Mouse (Mus musculus) liver, embryonic 12.5 days (tissue): ENCODE measurements at regions not wholly inside any gene's neighbourhood (a gene's known extent, or its start where the extent isn't known, plus 50 kb on each side); places are given as distances from the start of the nearest gene placed in this dataset.

Source experiments
- ATAC-seq: fragments of 200-750 bp; cut with Nextera tagmentation; 2 replicates; pipeline ENCODE4 v1.8.0; 2017; ENCODE audit warnings: moderate number of reproducible peaks, mild to moderate bottlenecking, moderate library complexity
- H3K27ac ChIP-seq: fragments of 300-500 bp; sonication (generic); 2 replicates; pipeline ENCODE4 v1.5.1; 2016; ENCODE audit warnings: mild to moderate bottlenecking
- H3K27me3 ChIP-seq: fragments of 300-500 bp; sonication (generic); replicated peaks from 2 replicates; pipeline ENCODE4 v1.6.1; 2016; ENCODE audit warnings: mild to moderate bottlenecking, moderate library complexity
- H3K36me3 ChIP-seq: fragments of 300-500 bp; sonication (generic); 2 replicates; pipeline ENCODE4 v1.6.1; 2016; ENCODE audit warnings: mild to moderate bottlenecking, moderate library complexity
- H3K4me1 ChIP-seq: fragments of 300-500 bp; sonication (generic); 2 replicates; pipeline ENCODE4 v1.6.1; 2016
- H3K4me2 ChIP-seq: fragments of 300-500 bp; sonication (generic); 2 replicates; pipeline ENCODE4 v1.6.1; 2016; ENCODE audit warnings: mild to moderate bottlenecking, moderate library complexity
- H3K4me3 ChIP-seq: fragments of 300-500 bp; sonication (generic); 2 replicates; pipeline ENCODE4 v1.5.1; 2016; ENCODE audit warnings: mild to moderate bottlenecking, moderate library complexity
- H3K9ac ChIP-seq: fragments of 300-500 bp; sonication (generic); 2 replicates; pipeline ENCODE4 v1.6.1; 2016; ENCODE audit warnings: mild to moderate bottlenecking, moderate library complexity
- H3K9me3 ChIP-seq: fragments of 300-500 bp; sonication (generic); replicated peaks from 2 replicates; pipeline ENCODE4 v1.6.1; 2016; ENCODE audit warnings: mild to moderate bottlenecking, moderate library complexity
- WGBS: fragments of 180-500 bp; shearing (Covaris S2); methylation state at CpG from one replicate; pipeline ENCODE4 v1.1.7; 2016; ENCODE audit not compliant: insufficient replicate concordance; 5-methylcytosine and 5-hydroxymethylcytosine counted together

DNA sequence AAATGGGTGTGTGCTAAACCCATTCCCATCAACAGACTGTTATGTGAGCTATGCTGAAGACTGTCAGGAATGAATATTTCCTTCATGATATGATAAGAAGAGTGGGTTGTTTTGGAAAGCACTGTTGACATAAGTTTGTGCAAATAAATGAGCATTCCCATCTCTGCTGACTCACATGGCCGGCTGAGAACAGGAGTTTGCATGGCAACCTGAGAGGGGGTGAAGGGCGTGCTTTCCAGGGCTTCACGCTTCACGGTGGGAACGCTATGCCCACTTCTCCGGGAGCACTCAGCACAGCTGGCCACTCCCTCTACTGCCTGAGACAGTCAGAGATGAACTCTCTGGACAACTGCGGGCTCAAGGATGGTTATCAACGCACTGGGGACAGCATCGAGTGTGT is 348.9 kb upstream of the Slc24a5 start:
- H3K9me3 ChIP-seq, result no peaks in the 10 kb centered on the region
- H3K9ac ChIP-seq, result no peak overlapping the region
- ATAC-seq, result no peak
- H3K4me2 ChIP-seq, result no peak overlapping the region
- WGBS, result 58% methylated on average over 9 of the region's 9 CpGs
- no peaks in the 10 kb centered on the region for H3K36me3 ChIP-seq
- no peak overlapping the region for H3K4me3 ChIP-seq
- peaks cover 6% of the 10 kb centered on the region; the same call in 1 of the 2 replicates for H3K4me1 ChIP-seq
- H3K27me3 ChIP-seq, result no peaks in the 10 kb centered on the region
- H3K27ac ChIP-seq, result no peak overlapping the region

GRCm38 (mm10) chr2:124719820-124720478 is 348.0 kb upstream of the Slc24a5 start:
- H3K27me3 ChIP-seq, result no peaks in the 10 kb centered on the region
- no peak overlapping the region for H3K4me2 ChIP-seq
- H3K27ac ChIP-seq, result no peak overlapping the region
- no peak overlapping the region for H3K9ac ChIP-seq
- H3K9me3 ChIP-seq, result no peaks in the 10 kb centered on the region
- peaks cover 6% of the 10 kb centered on the region; the same call in 1 of the 2 replicates for H3K4me1 ChIP-seq
- H3K36me3 ChIP-seq, result no peaks in the 10 kb centered on the region
- whole genome bisulfite sequencing, result 26% methylated on average over 14 of the region's 14 CpGs
- ATAC-seq, result no peak
- no peak overlapping the region for H3K4me3 ChIP-seq

DNA sequence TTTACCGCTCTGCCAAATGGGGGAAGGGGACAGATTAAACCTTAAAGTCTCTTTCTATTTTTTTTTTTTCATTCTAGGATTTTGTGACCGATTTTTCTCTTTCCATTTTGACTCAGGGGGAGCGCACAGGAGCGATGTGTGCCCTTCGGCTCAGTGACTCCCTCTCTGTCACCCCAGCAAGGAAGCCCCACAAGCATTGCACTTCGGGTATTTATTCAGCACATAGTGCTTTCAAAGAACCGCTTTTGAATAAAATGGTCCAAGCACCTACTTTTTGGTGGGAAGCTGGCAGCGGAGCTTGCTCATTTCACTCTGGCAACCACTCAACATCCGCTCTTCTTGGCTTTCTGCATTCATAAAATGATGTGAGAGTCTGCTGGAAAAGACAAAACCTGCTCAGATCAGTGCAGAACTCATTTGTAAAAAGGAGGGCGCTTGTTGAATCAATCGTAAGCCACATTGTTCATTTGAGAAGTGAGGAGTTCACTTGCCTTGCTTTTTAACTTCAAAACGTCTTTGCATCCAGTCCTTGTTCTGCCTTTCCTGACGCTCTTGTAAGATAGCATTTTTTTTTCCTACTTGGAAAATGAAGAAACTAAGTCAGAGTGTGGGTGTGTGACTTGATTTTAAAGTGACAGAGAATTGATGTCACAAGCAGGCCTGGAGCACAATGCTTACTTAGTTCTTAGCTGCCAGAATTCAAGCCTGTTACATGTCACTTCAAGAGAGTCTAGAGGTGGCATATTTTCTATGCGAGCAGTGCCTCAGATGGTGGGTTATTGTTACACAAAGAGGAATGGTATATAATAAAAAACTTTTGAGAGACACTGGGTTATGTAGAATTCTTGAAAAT is 347.1 kb upstream of the Slc24a5 start:
- 64% methylated on average over 14 of the region's 14 CpGs for WGBS
- no peak overlapping the region for H3K4me3 ChIP-seq
- no peak overlapping the region for H3K27ac ChIP-seq
- no peak overlapping the region for H3K4me2 ChIP-seq
- no peak for ATAC-seq
- no peak overlapping the region for H3K9ac ChIP-seq
- H3K27me3 ChIP-seq, result no peaks in the 10 kb centered on the region
- peaks cover 6% of the 10 kb centered on the region; the same call in 1 of the 2 replicates for H3K4me1 ChIP-seq
- H3K9me3 ChIP-seq, result no peaks in the 10 kb centered on the region
- no peaks in the 10 kb centered on the region for H3K36me3 ChIP-seq

DNA sequence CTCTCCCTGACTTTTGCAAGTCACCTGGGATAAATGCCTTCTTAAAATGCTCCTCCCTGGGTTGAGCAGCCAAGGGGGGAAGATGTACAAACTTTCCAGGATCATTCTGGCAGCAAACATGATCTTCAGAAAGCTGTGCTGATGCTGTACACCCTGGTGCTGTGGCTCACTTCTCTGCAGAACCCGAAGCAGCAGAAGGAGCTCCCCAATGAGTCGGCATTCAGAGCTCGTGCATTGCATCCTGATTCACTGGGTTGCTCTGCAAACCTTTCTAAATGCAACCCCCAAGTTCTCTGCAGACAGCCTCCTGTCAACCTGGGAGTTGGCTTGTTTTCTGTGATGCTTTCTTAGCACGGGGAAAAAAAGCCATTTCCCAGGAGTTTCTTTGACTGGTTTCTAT is 343.8 kb upstream of the Slc24a5 start:
- no peaks in the 10 kb centered on the region for H3K9me3 ChIP-seq
- H3K4me2 ChIP-seq, result no peak overlapping the region
- H3K36me3 ChIP-seq, result no peaks in the 10 kb centered on the region
- H3K27me3 ChIP-seq, result no peaks in the 10 kb centered on the region
- no peak overlapping the region for H3K4me3 ChIP-seq
- ATAC-seq, result no peak
- H3K9ac ChIP-seq, result no peak overlapping the region
- WGBS, result 47% methylated on average over 4 of the region's 4 CpGs
- no peak overlapping the region for H3K27ac ChIP-seq
- H3K4me1 ChIP-seq, result peaks cover 6% of the 10 kb centered on the region; the same call in 1 of the 2 replicates

DNA sequence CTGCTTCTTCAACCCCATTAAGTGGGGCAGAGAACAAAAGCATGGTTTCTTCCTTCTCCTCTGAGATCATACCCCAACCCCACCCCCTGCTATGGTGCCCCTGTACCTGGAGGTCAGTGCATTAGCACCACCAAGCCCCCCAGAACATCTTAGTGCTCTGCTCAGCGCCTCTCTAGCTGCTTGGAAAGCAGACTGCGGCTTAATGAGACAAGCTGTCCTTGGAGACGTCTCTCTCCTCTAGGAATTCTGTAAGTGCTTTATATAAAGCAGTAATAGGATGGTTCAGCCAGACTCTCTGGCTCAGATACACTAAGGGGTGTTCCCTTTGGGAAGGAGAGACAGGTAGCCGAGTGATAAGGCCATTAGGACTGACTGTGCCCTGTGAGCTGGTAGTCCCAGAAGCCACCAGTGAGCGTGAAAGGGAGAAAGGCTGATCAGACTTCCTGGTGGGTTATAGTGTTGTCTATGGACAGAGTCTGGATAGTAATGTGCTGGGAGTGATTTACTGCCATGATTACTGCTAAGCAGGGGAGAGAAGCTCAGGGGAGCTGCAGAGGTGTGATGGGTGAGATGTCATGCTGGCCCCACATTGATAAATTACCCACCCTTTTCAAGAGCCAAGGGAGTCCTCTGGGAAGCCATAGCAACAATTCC is 343.0 kb upstream of the Slc24a5 start:
- H3K9me3 ChIP-seq, result no peaks in the 10 kb centered on the region
- no peak for ATAC-seq
- H3K36me3 ChIP-seq, result no peaks in the 10 kb centered on the region
- no peak overlapping the region for H3K27ac ChIP-seq
- no peak overlapping the region for H3K9ac ChIP-seq
- no peak overlapping the region for H3K4me3 ChIP-seq
- peaks cover 4% of the 10 kb centered on the region; the same call in 1 of the 2 replicates for H3K4me1 ChIP-seq
- H3K27me3 ChIP-seq, result no peaks in the 10 kb centered on the region
- 61% methylated on average over 5 of the region's 5 CpGs for WGBS
- H3K4me2 ChIP-seq, result no peak overlapping the region

DNA sequence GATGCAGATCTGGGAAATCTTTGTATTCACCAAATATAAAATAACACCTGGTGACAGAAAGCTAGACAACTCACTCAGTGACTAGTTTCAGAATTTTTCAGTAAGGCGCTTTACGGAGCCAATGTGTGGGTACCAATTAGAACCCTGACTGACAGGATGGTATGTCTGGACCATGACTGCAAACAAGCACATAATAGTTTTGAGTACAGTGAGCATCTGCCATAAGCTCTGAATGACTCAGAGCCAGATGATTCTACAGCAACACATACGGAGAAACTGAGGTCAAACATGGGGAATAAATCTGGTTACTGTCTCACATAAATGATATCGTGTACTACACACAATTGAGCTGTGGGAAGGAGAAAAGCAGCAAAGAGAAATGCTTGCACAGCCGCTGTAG is 339.9 kb upstream of the Slc24a5 start:
- H3K9ac ChIP-seq, result no peak overlapping the region
- ATAC-seq, result no peak
- H3K36me3 ChIP-seq, result no peaks in the 10 kb centered on the region
- H3K4me1 ChIP-seq, result no peaks in the 10 kb centered on the region
- no peaks in the 10 kb centered on the region for H3K27me3 ChIP-seq
- no peak overlapping the region for H3K27ac ChIP-seq
- H3K4me2 ChIP-seq, result no peak overlapping the region
- 74% methylated on average over 5 of the region's 5 CpGs for WGBS
- H3K9me3 ChIP-seq, result no peaks in the 10 kb centered on the region
- no peak overlapping the region for H3K4me3 ChIP-seq

- H3K27ac ChIP-seq, result no peak overlapping the region
- H3K9ac ChIP-seq, result no peak overlapping the region
- H3K4me1 ChIP-seq, result no peaks in the 10 kb centered on the region
- H3K36me3 ChIP-seq, result no peaks in the 10 kb centered on the region
- H3K4me3 ChIP-seq, result no peak overlapping the region
- no peaks in the 10 kb centered on the region for H3K27me3 ChIP-seq
- no peak overlapping the region for H3K4me2 ChIP-seq
- WGBS, result 38% methylated on average over 2 of the region's 2 CpGs
- H3K9me3 ChIP-seq, result no peaks in the 10 kb centered on the region
- no peak for ATAC-seq
These were observed 335.3 kb upstream of the Slc24a5 start for GRCm38 (mm10) chr2:124732593-124732992.

GRCm38 (mm10) chr2:124740848-124741247 is 327.1 kb upstream of the Slc24a5 start:
- H3K4me2 ChIP-seq, result no peak overlapping the region
- no peaks in the 10 kb centered on the region for H3K9me3 ChIP-seq
- ATAC-seq, result no peak
- no peak overlapping the region for H3K27ac ChIP-seq
- WGBS, result 34% methylated on average over 13 of the region's 13 CpGs
- no peaks in the 10 kb centered on the region for H3K27me3 ChIP-seq
- no peak overlapping the region for H3K4me3 ChIP-seq
- H3K36me3 ChIP-seq, result no peaks in the 10 kb centered on the region
- H3K9ac ChIP-seq, result no peak overlapping the region
- H3K4me1 ChIP-seq, result no peaks in the 10 kb centered on the region

DNA sequence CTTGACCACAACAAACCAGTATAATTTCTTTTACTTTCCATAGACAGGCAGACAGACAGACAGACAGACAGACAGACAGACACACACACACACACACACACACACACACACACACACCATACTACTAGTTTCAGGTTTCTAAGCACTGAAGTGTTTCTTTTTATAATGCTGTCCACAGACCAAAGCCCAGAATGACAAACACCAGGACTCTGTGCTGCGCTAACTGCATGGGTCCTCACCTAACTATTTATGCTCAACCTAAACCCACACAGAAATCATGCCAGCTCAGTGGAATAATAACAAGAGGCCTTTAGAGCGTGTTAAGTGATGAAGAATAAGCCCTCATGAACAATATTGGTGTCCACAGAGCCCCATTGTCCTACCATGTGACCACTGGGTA is 325.0 kb upstream of the Slc24a5 start:
- Histone ChIP-seq H3K36me3 (no peaks in the 10 kb centered on the region), H3K27ac (no peak overlapping the region), H3K9ac (no peak overlapping the region), H3K9me3 (no peaks in the 10 kb centered on the region), H3K4me1 (no peaks in the 10 kb centered on the region), H3K27me3 (no peaks in the 10 kb centered on the region), H3K4me3 (no peak overlapping the region), H3K4me2 (no peak overlapping the region)
- 54% methylated on average over 2 of the region's 2 CpGs for whole genome bisulfite sequencing
- no peak for ATAC-seq

GRCm38 (mm10) chr2:124745045-124745444 is 322.9 kb upstream of the Slc24a5 start:
- Histone ChIP-seq H3K4me1 (no peaks in the 10 kb centered on the region), H3K27ac (no peak overlapping the region), H3K4me2 (no peak overlapping the region), H3K9ac (no peak overlapping the region), H3K4me3 (no peak overlapping the region), H3K36me3 (no peaks in the 10 kb centered on the region), H3K9me3 (no peaks in the 10 kb centered on the region), H3K27me3 (no peaks in the 10 kb centered on the region)
- 51% methylated on average over 2 of the region's 2 CpGs for WGBS
- ATAC-seq, result no peak

GRCm38 (mm10) chr2:124747119-124747518 is 320.8 kb upstream of the Slc24a5 start:
- H3K9ac ChIP-seq, result no peak overlapping the region
- no peak overlapping the region for H3K27ac ChIP-seq
- H3K9me3 ChIP-seq, result no peaks in the 10 kb centered on the region
- H3K4me1 ChIP-seq, result no peaks in the 10 kb centered on the region
- no peaks in the 10 kb centered on the region for H3K36me3 ChIP-seq
- ATAC-seq, result no peak
- no peak overlapping the region for H3K4me2 ChIP-seq
- 68% methylated on average over 1 of the region's 1 CpGs for WGBS
- H3K27me3 ChIP-seq, result no peaks in the 10 kb centered on the region
- no peak overlapping the region for H3K4me3 ChIP-seq

- Histone ChIP-seq H3K4me3 (no peak overlapping the region), H3K9me3 (no peaks in the 10 kb centered on the region), H3K27me3 (no peaks in the 10 kb centered on the region), H3K4me2 (no peak overlapping the region), H3K36me3 (no peaks in the 10 kb centered on the region), H3K4me1 (no peaks in the 10 kb centered on the region), H3K9ac (no peak overlapping the region), H3K27ac (no peak overlapping the region)
- WGBS, result 63% methylated on average over 4 of the region's 4 CpGs
- no peak for ATAC-seq
These were observed 320.3 kb upstream of the Slc24a5 start for GRCm38 (mm10) chr2:124747627-124748026.
